Mouse (Mus musculus) ES-Bruce4 (cell line): ENCODE measurements at regions not wholly inside any gene's neighbourhood (a gene's known extent, or its start where the extent isn't known, plus 50 kb on each side); places are given as distances from the start of the nearest gene placed in this dataset.

Experiments
- H3K27ac ChIP-seq: 2 replicates; pipeline ENCODE4 v1.5.1; 2012; ENCODE audit warnings: low read length, inconsistent platforms; ENCODE audit not compliant: insufficient read depth
- H3K27me3 ChIP-seq: 2 replicates; pipeline ENCODE4 v1.6.1; 2012; ENCODE audit warnings: mild to moderate bottlenecking, low read length, inconsistent platforms; ENCODE audit not compliant: control insufficient read depth, poor library complexity, insufficient read depth, severe bottlenecking
- H3K36me3 ChIP-seq: 2 replicates; pipeline ENCODE4 v1.6.1; 2012; ENCODE audit warnings: inconsistent platforms, mild to moderate bottlenecking, low read length, moderate library complexity; ENCODE audit not compliant: control insufficient read depth, poor library complexity, insufficient read depth, severe bottlenecking
- H3K4me1 ChIP-seq: one replicate; pipeline ENCODE4 v1.8.1; 2011; ENCODE audit warnings: low read length; ENCODE audit not compliant: control insufficient read depth, insufficient read depth
- H3K4me3 ChIP-seq: 2 replicates; pipeline ENCODE4 v1.5.1; 2011; ENCODE audit warnings: low read depth, mild to moderate bottlenecking, low read length
- H3K9ac ChIP-seq: 2 replicates; pipeline ENCODE4 v1.6.1; 2012; ENCODE audit warnings: low read depth, mild to moderate bottlenecking, inconsistent platforms; ENCODE audit not compliant: poor library complexity, severe bottlenecking
- H3K9me3 ChIP-seq: replicated peaks from 2 replicates; pipeline ENCODE4 v1.6.1; 2012; ENCODE audit warnings: mild to moderate bottlenecking, low read length, inconsistent platforms; ENCODE audit not compliant: control insufficient read depth, poor library complexity, insufficient read depth, severe bottlenecking
- CTCF ChIP-seq: IDR thresholded peaks from one replicate; pipeline ENCODE4 v1.8.1; 2011; ENCODE audit warnings: low read depth, low read length
- EP300 ChIP-seq: IDR thresholded peaks from 2 replicates; pipeline ENCODE4 v1.6.1; 2011; ENCODE audit warnings: low read depth, low read length; ENCODE audit not compliant: insufficient read depth
- POLR2A ChIP-seq: IDR thresholded peaks from one replicate; pipeline ENCODE4 v1.8.1; 2011; ENCODE audit warnings: low read length; ENCODE audit not compliant: insufficient read depth

- TF ChIP-seq EP300 (no peak), CTCF (no peak), POLR2A (no peak)
- no peaks in the 10 kb centered on the region for H3K9me3 ChIP-seq
- no peaks in the 10 kb centered on the region for H3K4me1 ChIP-seq
- H3K36me3 ChIP-seq: no peaks in the 10 kb centered on the region
- no peaks in the 10 kb centered on the region for H3K27me3 ChIP-seq
- peak overlapping the region; percentile 13; the same call in 1 of the 2 replicates for H3K4me3 ChIP-seq
- H3K27ac ChIP-seq: no peak overlapping the region
- no peak overlapping the region; the same call in 1 of the 2 replicates for H3K9ac ChIP-seq
Observed at GRCm38 (mm10) chr3:27782056-27782765, 71.1 kb upstream of the Fndc3b start.

DNA sequence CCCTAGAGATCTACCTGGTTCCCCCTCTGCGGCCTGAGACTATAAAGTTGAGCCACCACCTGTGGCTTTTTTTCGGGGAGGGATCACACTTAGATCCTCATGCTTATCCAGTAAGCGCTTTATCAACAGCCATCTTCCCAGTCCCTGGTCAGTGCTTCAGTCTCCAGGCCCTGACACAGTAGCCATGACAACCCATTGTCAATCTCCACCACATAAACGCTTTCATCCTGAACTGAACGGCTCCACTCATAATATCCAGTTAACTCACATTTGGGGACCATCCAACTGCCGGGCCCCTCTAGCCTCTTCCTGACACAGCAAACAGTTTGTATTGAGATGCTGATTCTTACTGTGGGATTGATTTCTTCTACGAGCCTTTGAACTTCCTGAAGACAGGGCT lies 68.8 kb upstream of the Fndc3b start:
- no peaks in the 10 kb centered on the region for H3K9me3 ChIP-seq
- no peak overlapping the region for H3K9ac ChIP-seq
- H3K27ac ChIP-seq: no peak overlapping the region
- no peaks in the 10 kb centered on the region for H3K4me1 ChIP-seq
- H3K36me3 ChIP-seq: no peaks in the 10 kb centered on the region
- no peak overlapping the region for H3K4me3 ChIP-seq
- TF ChIP-seq EP300 (no peak), POLR2A (no peak), CTCF (no peak)
- H3K27me3 ChIP-seq: no peaks in the 10 kb centered on the region

- Histone ChIP-seq H3K36me3 (no peaks in the 10 kb centered on the region), H3K27me3 (no peaks in the 10 kb centered on the region), H3K4me1 (no peaks in the 10 kb centered on the region), H3K4me3 (no peak overlapping the region), H3K9me3 (no peaks in the 10 kb centered on the region), H3K27ac (no peak overlapping the region), H3K9ac (no peak overlapping the region)
- 0 out of 2 replicates have a peak, but pooled peaks have one; percentile 45 for TF ChIP-seq EP300
- no peak for TF ChIP-seq CTCF
Observed at GRCm38 (mm10) chr3:27777751-27778150, 66.6 kb upstream of the Fndc3b start.

- no peak overlapping the region for H3K4me3 ChIP-seq
- no peaks in the 10 kb centered on the region for H3K36me3 ChIP-seq
- no peaks in the 10 kb centered on the region for H3K9me3 ChIP-seq
- TF ChIP-seq POLR2A: no peak
- no peak for TF ChIP-seq EP300
- TF ChIP-seq CTCF: no peak
- no peak overlapping the region for H3K27ac ChIP-seq
- H3K27me3 ChIP-seq: no peaks in the 10 kb centered on the region
- H3K4me1 ChIP-seq: no peaks in the 10 kb centered on the region
- no peak overlapping the region for H3K9ac ChIP-seq
Observed at GRCm38 (mm10) chr3:27773176-27773575, 62.1 kb upstream of the Fndc3b start.

DNA sequence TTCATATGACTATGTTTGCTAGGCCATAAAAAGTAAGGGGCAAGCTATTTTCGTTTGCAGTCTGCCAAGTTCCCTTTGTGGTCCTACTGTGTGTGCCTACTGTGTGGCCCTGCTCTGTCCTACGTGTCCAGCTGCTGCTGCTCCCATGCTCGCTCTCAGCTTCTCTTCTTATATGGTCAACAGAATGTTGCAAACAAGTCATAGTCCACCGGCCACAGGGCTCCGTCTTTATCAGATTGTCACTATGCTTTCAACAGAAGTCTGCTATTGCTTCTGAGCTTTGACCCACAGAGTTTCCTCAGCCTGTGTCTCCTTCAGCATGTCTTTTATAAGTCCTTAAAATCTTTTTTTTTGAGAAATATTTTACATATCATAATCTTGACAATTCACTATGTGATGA lies 58.3 kb upstream of the Fndc3b start:
- Histone ChIP-seq H3K27ac (no peak overlapping the region), H3K9me3 (no peaks in the 10 kb centered on the region), H3K9ac (no peak overlapping the region), H3K36me3 (no peaks in the 10 kb centered on the region), H3K4me1 (no peaks in the 10 kb centered on the region), H3K27me3 (no peaks in the 10 kb centered on the region), H3K4me3 (no peak overlapping the region)
- TF ChIP-seq POLR2A: no peak
- no peak for TF ChIP-seq CTCF
- TF ChIP-seq EP300: no peak

DNA sequence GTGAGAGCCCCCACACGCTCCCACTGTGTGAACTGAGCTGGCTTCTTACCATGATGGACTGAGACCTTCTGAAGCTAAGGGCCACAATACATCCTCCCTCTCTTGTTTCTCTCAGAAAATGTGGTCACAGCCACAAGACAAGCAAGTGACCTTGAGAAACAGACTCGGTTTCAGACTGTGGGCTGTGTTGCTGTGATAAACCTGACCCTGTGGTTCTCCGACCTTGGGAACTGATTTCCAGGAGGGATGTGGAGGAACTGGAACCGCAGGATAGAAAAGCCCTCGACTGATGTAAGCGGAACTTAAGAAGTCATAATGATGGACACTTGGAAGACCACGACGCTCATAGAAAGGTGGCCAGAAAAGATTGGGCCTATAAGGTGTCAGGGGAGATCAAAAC lies 56.1 kb upstream of the Fndc3b start:
- no peak overlapping the region for H3K27ac ChIP-seq
- TF ChIP-seq POLR2A (no peak), EP300 (no peak), CTCF (no peak)

More for the DNA sequence above, 56.1 kb upstream of the Fndc3b start:
- H3K27me3 ChIP-seq: no peaks in the 10 kb centered on the region
- H3K4me1 ChIP-seq: no peaks in the 10 kb centered on the region
- no peaks in the 10 kb centered on the region for H3K9me3 ChIP-seq
- no peak overlapping the region for H3K9ac ChIP-seq
- H3K36me3 ChIP-seq: no peaks in the 10 kb centered on the region
- no peak overlapping the region for H3K4me3 ChIP-seq
